Mouse (Mus musculus) layer of hippocampus, adult 2 months (tissue): Measurements from ENCODE around the gene Polr1c. TPM values are rescaled to one million over a fixed set of nuclear protein-coding genes. Genes with fewer than 3 reads are reported as not detected.

ENCODE experiments used
- DNase-seq, 2 experiments: peaks; one replicate each; pipeline ENCODE4 v3.0.0; 2022; ENCODE audit warnings: low spot score in 2 of 2
- H3K27ac ChIP-seq: fragments of 200-600 bp; 2 replicates; pipeline ENCODE4 v1.8.1; 2022
- H3K4me3 ChIP-seq: fragments of 200-600 bp; 2 replicates; pipeline ENCODE4 v1.8.1; 2022; ENCODE audit warnings: mild to moderate bottlenecking
- CTCF ChIP-seq: fragments of 200-600 bp; conservative IDR thresholded peaks from 2 replicates; pipeline ENCODE4 v1.8.1; 2022; ENCODE audit warnings: antibody characterized with exemption, mild to moderate bottlenecking, moderate library complexity
- total RNA-seq, 2 experiments: library from RNA; stranded (reverse); gene quantifications; 2 replicates each; pipeline ENCODE4 v1.2.3; 2021

Polr1c gene
- total RNA-seq, 2 experiments from 2014 or later = 37.6 to 39.0 TPM

DNA sequence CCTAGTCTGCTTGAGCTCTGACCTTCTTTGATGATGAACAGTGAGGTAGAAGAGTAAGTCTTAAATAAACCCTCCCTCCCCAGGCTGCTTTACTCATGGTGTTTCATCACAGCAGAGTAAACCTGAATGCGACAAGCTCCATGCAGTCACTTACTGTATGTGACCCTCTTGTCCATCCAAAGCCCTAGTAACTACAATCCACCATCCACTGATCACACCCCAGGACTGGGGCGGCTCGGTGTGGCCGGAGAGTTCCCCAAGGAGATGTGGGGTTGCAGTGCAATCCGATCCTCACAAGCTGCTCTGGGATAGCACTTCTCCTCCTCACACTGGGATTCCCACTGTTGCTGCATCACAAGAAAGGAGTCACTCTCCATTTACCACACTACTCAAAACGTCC is 26.6 kb upstream of the Polr1c start:
- TF ChIP-seq CTCF = no peak
- H3K4me3 ChIP-seq = no peak overlapping the region
- H3K27ac ChIP-seq = no peak overlapping the region
- DNase-seq = no peak

DNA sequence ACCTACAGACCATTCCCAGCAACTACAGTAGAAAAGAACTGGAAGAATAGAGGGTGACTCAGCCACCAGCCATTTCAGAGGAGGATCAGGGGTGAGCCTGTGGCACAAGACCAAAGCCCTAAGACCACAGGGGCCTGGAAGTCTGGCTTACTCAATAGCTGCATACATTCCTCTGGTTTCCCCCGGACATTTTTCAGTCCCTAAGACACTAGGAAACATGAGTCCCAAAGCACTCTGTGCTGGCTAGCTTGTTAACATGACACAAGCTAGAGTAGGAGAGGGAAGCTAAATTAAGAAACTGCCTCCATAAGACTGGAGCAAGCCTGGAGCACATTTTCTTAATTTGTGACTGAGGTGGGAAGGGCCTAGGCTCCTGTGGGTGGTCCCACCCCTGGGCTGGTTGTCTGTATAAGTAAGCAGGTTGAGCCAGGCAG is 26.0 kb upstream of the Polr1c start:
- peak overlapping the region; percentile 78; the same call in 1 of the 2 replicates for H3K27ac ChIP-seq
- TF ChIP-seq CTCF = no peak
- no peak overlapping the region for H3K4me3 ChIP-seq
- DNase-seq = no peak

DNA sequence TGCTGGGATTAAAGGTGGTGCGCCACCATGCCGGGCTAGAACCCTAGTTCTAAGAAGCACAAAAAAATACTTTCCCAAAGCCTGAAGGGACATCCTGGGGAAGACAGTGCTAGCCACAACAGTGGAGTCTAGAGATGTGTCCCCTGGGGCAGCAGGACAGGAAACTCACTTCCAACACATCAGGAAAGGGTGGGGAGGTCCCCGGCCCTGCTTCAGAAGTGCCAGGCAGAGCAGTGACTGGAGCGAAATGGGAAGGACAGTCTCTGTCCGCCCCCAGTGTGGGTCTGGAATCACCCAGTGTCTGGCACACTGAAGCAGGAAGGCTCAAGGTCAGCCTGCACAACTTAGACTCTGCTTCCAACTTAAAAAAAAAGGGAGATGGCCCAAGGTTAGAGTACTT is 24.8 kb upstream of the Polr1c start:
- no peak for TF ChIP-seq CTCF
- DNase-seq = no peak
- Histone ChIP-seq H3K27ac (peak overlapping the region; percentile 78), H3K4me3 (no peak overlapping the region)

DNA sequence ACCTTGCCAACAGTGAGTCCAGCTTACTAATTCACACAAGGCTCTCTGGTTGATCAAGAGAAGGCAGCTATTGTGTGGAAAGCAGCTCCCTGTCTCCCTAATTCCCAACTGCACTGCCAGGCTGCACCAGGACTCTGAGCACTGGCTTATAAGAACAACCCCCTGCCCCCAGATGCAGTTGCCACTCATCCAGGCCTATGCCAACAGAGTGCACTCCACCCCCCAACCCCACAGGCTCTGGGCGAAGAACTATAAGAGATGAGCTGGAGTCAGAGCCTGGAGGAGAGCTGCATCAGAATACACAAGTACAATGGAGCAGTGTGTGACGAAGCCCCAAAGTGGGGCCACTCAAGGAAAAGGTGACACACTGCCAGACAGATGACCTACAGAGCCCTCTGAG is 24.2 kb upstream of the Polr1c start:
- Histone ChIP-seq H3K27ac (peak overlapping the region; percentile 78), H3K4me3 (no peak overlapping the region)
- peak in 1 of 2 experiments; percentile 20 for DNase-seq
- TF ChIP-seq CTCF = no peak

DNA sequence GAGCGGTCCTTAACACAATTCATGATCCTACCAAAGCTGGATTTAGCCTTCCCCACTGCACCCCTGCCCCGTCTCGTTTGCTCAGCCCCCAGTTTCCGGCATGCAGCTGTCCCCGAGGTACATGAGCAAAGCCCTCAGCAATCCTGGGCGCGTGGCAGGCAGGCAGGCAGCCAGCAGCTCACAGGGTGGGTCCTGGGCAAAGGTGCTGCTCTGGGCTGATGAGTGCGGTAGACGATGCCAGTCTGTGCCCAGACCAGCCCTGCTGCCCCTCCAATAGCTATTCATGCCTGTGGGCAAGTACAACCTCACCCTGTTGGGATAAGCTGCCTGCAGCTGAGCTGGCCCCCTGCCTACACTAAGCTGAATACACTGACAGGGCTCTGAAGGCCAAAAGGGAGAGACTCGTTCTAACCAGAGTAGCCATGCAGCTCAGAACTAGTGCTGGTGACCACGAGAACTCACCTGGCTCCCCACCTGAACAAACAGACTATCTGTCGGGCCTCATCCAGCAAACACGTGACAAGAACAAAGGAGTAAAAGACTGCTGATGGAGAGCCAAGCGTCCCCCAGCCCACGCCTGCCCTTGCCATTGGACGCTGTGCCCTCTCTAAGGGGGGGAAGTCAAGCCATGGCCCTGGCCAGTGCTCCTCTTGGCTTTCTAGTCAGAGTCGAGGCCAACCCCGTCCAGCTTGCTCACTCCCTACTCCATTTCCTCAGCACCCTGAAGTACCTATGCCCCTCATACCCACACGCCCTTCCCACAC is 22.1 kb upstream of the Polr1c start:
- peak overlapping the region; percentile 78 for H3K27ac ChIP-seq
- H3K4me3 ChIP-seq = no peak overlapping the region
- TF ChIP-seq CTCF = no peak
- no peak for DNase-seq

DNA sequence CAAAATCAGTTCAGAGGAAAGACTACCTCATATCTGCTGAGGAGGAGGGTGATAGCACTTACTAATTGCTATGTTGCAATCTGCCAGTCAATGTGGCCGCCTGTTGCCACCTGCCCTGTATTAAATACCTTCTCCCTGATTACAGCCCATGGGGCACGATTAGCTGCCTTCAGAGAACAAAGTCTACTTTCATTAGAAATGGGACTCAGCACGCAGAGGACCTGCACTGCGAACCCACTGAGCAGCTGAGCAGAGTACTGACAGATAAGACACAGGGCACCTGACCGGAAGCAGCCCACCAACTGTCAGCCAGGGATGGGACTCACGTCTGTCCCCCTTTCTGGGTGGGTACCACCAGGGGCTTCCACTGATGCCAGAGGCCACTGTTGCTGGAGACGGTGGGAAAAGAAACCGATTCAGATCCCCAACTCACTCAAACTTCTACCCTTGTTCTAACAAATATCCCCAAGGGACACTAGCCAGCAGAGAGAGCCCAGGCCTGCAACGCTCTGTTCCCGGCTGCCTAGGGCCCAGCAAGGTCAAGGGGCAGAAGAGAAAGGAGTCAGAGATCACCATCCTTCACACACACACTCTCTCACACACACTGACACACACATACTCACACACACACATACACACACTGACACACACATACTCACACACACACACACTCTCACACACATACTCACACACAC is 20.3 kb upstream of the Polr1c start:
- TF ChIP-seq CTCF = no peak
- no peak overlapping the region for H3K4me3 ChIP-seq
- H3K27ac ChIP-seq = no peak overlapping the region
- no peak for DNase-seq

DNA sequence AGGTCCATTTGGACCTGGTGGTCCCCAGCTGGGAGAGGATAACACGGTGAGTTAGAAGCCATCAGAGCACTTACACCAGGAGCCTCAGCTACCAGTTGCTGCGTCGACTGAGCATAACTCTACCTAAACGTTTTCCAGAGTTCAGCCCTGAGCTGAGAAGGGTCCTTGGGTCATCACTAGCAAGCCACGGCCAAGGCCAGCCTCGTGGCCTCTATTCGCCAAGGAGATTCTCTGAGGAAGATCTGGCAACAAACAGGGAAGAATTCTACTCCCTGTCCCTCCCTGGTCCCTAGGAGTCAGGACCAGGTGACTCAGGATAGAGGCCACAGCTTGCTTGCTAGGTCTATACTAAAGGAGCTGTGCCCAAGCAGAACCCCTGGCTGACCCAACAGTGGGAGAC is 19.7 kb upstream of the Polr1c start:
- Histone ChIP-seq H3K27ac (0 out of 2 replicates have a peak overlapping the region, but pooled peaks have one; percentile 28), H3K4me3 (no peak overlapping the region)
- no peak for TF ChIP-seq CTCF
- no peak for DNase-seq

DNA sequence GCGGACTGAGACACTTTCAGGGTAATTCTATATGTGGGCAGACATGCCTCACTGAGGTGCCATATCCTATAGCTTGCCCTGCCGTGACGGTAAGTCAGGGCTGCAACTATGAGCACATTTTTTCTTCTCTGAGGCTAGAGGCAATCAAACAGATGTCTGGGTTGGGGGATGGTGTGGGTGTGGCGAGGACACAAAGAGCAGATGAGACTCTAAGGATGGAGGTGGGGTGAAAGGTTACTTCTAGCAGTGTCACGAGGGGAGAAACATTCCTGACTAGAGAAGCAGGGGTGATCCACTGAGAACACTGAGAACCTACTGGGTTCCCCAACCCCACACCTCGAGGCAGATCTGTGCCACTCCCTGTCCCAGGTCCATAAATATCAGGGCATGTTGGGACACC is 19.1 kb upstream of the Polr1c start:
- DNase-seq = no peak
- 0 out of 2 replicates have a peak overlapping the region, but pooled peaks have one; percentile 28 for H3K27ac ChIP-seq
- no peak overlapping the region for H3K4me3 ChIP-seq
- TF ChIP-seq CTCF = no peak

DNA sequence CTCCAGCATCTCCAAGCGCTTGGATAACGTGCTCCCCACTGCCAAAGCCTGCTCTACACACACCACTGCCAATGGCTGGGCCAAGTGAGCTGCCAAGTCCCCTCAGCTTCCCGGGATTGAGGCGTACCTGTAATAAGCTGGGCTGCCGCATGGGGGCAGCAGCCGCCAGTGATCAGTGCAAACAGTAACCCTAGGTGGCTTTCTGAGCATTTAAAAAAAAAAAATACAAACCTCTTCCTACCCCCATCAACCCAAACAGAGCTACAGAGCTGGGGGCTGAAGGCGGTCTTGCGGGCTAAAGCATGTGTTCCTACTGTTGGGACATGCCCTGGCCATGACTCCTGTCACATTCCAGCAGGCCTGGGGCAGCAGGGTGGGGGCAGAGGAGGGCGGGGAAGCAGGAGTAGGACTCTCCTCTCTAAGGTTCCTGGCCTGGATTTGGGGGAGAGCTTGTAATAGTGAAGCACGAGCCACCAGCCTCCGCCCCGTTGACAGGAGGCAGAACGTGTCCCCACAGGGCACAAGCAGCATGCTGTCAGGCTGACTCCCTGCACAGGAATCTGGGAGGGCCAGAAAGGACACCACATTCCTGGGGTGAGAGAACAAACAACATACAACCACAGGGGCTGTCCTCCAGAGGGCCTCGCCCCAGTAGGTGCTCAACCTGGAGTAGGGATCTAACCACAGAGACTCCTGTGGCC is 18.2 kb upstream of the Polr1c start:
- DNase-seq = peak; percentile 83 to 94
- Histone ChIP-seq H3K27ac (no peak overlapping the region; the same call in 1 of the 2 replicates), H3K4me3 (no peak overlapping the region)
- TF ChIP-seq CTCF = peak; percentile 97

DNA sequence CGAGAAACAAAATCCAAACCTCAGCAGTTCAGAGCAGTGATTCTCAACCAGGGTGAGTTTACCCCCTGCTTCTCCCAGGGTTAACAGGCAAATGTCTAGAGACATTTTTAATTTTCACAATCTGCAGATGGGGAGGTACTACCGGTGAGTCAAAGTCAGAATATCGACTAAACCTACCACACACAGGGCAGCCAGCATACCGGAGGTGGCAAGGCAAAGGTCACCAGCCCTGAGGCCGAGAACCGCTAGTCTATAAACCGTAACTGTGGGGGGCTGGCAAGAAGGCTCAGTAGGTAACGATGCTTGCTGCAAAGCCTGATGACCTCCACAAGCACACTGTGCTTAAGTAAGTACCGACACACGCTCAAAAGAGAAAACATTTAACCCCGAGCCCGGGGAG is 17.6 kb upstream of the Polr1c start:
- H3K4me3 ChIP-seq = no peak overlapping the region
- TF ChIP-seq CTCF = no peak
- DNase-seq = no peak
- no peak overlapping the region for H3K27ac ChIP-seq

DNA sequence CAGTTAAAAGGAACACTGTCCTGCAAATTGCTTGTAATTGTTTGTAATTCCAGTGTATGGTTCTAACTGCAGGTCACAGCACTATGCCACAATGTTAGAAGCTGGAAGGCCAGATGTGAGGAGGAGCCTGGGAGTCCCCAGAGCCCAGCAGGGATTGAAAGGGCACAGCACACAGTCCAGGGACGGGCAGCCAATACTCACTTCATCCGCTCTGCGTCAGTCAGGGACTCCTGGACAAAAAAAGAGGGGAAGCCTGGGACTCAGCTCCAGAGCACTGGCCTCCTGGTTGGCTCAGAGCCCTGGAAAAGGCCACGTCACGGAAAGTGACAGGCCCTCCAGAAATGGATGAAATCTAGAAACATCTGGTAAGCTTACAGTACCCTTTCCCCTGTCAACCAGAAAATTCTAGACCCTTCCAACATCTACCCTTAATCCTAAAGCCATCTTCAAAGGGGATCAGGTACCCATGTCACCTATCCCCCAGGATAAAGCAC is 14.4 kb upstream of the Polr1c start:
- DNase-seq = no peak
- TF ChIP-seq CTCF = no peak
- no peak overlapping the region for H3K4me3 ChIP-seq

DNA sequence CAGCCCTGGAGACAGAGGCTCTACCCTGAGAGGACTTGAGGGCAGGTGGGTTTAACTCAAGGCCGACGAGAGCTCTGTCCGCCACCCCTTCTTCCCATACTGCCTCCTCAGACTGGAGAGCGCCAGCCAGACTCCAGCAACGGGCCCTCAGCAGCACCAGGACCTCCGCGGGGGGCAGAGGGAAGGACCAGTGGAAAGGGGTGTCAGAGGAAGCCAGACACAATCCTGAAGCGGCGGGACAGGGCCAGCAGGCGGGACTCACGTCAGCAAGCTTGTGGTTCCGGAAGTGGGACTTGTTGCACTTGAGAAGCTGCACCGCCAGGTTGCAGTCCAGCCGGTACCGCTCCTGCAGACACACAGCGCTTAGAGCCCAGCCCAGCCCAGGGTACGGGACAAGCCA is 11.8 kb upstream of the Polr1c start:
- Histone ChIP-seq H3K27ac (no peak overlapping the region), H3K4me3 (no peak overlapping the region)
- DNase-seq = no peak
- no peak for TF ChIP-seq CTCF

More for the DNA sequence above, 14.4 kb upstream of the Polr1c start:
- H3K27ac ChIP-seq = no peak overlapping the region
